Mouse (Mus musculus) embryonic facial prominence, embryonic 14.5 days (tissue): ENCODE data around the gene Nodal. TPM values are rescaled to one million over a fixed set of nuclear protein-coding genes. Genes with fewer than 3 reads are reported as not detected.

Source experiments
- ATAC-seq: fragments of 200-750 bp; cut with Nextera tagmentation; 2 replicates; pipeline ENCODE4 v1.8.0; 2017; ENCODE audit warnings: low read depth, moderate number of reproducible peaks, moderate TSS enrichment
- DNase-seq: peaks from one replicate; pipeline ENCODE4 v3.0.0-alpha.2; 2015; ENCODE audit warnings: low spot score
- H3K27ac ChIP-seq: fragments of 300-500 bp; sonication (generic); replicated peaks from 2 replicates; pipeline ENCODE4 v1.5.1; 2014; ENCODE audit warnings: low read depth, mild to moderate bottlenecking, low read length, moderate library complexity
- H3K27me3 ChIP-seq: fragments of 300-500 bp; sonication (generic); replicated peaks from 2 replicates; pipeline ENCODE4 v1.6.1; 2014; ENCODE audit warnings: low read length; ENCODE audit not compliant: control insufficient read depth, insufficient read depth
- H3K36me3 ChIP-seq: fragments of 300-500 bp; sonication (generic); 2 replicates; pipeline ENCODE4 v1.6.1; 2014; ENCODE audit warnings: low read length, mixed read lengths; ENCODE audit not compliant: control insufficient read depth, insufficient read depth
- H3K4me1 ChIP-seq: fragments of 300-500 bp; sonication (generic); 2 replicates; pipeline ENCODE4 v1.6.1; 2014; ENCODE audit warnings: antibody characterized with exemption, low read length; ENCODE audit not compliant: control insufficient read depth, insufficient read depth
- H3K4me2 ChIP-seq: fragments of 300-500 bp; sonication (generic); 2 replicates; pipeline ENCODE4 v1.6.1; 2014; ENCODE audit warnings: low read depth, mild to moderate bottlenecking, low read length, moderate library complexity, mixed read lengths
- H3K4me3 ChIP-seq: fragments of 300-500 bp; sonication (generic); 2 replicates; pipeline ENCODE4 v1.5.1; 2014; ENCODE audit warnings: low read depth, mild to moderate bottlenecking, low read length
- H3K9ac ChIP-seq: fragments of 300-500 bp; sonication (generic); 2 replicates; pipeline ENCODE4 v1.6.1; 2014; ENCODE audit warnings: low read depth, mild to moderate bottlenecking, low read length, moderate library complexity, mixed read lengths
- H3K9me3 ChIP-seq: fragments of 300-500 bp; sonication (generic); 2 replicates; pipeline ENCODE4 v1.6.1; 2016; ENCODE audit warnings: low read length; ENCODE audit not compliant: control insufficient read depth
- WGBS: fragments of 180-500 bp; shearing (Covaris S2); extraction: QIAGEN DNeasy Blood & Tissue Kit; methylation state at CpG from one replicate; pipeline ENCODE4 v1.1.7; 2014; 5-methylcytosine and 5-hydroxymethylcytosine counted together
- polyA plus RNA-seq: library from polyadenylated mRNA; unstranded; fragments of >200 nt; fragmentation: Nextera tagmentation; extraction: Ambion mirVana; gene quantifications from 2 replicates; pipeline ENCODE4 v1.2.1, GENCODE M21; 2014

Gene Nodal
- polyA plus RNA-seq, 1 experiment from 2014 or later = 0.10 TPM

DNA sequence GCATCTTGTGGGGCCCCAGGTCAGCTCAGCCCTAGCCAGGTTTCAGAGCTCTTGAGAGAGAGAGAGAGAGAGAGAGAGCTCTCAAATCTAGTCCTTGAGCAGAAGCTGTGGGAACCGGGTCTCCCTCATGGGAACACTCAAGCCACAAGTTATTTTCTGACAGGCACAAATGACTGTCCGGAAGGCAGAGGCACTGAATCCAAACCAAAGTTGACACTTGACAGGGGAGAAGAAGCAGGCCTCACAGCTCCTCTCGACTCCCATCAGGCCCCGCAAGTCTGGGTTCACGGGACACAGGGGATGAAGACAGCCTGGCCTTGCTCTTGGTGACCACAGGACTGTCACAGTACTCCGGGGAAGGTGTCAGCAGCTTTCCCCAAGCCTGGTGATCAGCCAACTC is 31.5 kb upstream of the Nodal start:
- no peak for DNase-seq
- Histone ChIP-seq H3K4me1 (peaks cover 15% of the 10 kb centered on the region; the same call in 1 of the 2 replicates), H3K4me3 (no peak overlapping the region), H3K4me2 (no peak overlapping the region), H3K27ac (no peak overlapping the region), H3K27me3 (no peaks in the 10 kb centered on the region), H3K9me3 (no peaks in the 10 kb centered on the region), H3K9ac (no peak overlapping the region), H3K36me3 (no peaks in the 10 kb centered on the region)
- no peak for ATAC-seq
- WGBS = 62% methylated on average over 6 of the region's 6 CpGs

DNA sequence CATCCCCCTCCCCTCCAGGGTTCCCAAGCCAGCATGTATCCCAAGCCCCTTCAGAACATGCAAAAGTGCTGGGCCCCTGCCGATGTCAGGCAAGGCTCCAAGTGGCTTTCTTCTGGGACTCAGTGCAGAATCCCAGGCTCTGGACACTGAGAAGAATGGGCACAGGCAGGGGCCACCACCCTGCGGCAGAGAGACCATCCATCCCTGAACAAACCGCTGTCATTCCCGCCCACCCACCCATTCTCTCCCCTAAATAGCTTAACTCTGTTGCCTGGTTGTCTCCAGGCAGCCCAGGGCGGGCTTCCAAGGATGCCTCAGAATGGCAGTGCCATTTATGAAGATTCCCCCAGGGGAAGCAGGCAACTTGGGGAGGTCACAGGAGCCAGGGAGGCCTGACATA is 28.8 kb upstream of the Nodal start:
- 64% methylated on average over 5 of the region's 5 CpGs for WGBS
- DNase-seq (no peak), ATAC-seq (no peak)
- no peak overlapping the region for H3K4me2 ChIP-seq
- no peak overlapping the region for H3K4me3 ChIP-seq
- H3K27me3 ChIP-seq = no peaks in the 10 kb centered on the region
- H3K9me3 ChIP-seq = no peaks in the 10 kb centered on the region
- no peaks in the 10 kb centered on the region for H3K36me3 ChIP-seq
- no peak overlapping the region for H3K9ac ChIP-seq
- H3K27ac ChIP-seq = no peak overlapping the region
- peaks cover 2% of the 10 kb centered on the region; the same call in 1 of the 2 replicates for H3K4me1 ChIP-seq

DNA sequence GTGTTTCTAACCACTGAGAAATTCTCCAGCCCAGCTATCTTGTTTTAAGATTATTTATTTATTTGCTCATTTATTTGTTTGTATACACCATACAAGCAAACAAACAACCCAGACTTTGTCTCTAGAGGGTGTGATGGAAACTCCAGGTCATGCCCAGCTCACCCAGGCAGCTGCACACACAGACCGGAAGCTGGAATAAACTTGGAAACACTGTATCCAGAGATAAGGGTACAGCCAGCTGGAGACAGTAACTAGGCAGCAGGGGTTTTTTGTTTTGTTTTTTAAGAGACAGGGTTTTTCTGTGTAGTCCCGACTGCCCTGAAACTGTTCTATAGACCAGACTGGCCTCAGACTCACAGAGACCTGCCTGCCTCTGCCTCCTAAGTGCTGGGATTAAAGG is 27.6 kb upstream of the Nodal start:
- Histone ChIP-seq H3K9me3 (no peaks in the 10 kb centered on the region), H3K36me3 (no peaks in the 10 kb centered on the region), H3K4me3 (no peak overlapping the region), H3K4me1 (no peaks in the 10 kb centered on the region), H3K27me3 (no peaks in the 10 kb centered on the region), H3K4me2 (no peak overlapping the region), H3K27ac (no peak overlapping the region), H3K9ac (no peak overlapping the region)
- ATAC-seq (no peak), DNase-seq (no peak)
- WGBS = 76% methylated on average over 2 of the region's 2 CpGs

DNA sequence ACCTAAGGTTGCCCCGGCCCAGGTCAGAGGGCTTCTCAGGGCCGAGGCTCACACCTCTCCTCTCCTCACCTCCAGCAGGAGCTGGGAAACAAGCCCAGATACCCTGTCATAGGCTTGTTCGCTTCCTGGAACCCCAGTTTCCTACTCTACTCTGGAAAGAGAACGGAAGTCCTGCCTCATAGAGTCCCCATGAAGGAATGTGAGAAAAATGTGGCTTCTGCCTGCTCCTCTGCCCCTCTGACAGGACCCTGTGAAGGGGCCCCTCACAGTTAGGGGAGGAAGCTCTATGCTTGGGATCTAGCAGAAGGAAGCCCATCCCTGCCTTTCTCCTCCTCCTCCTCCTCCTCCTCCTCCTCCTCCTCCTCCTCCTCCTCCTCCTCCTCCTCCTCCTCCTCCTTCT is 25.2 kb upstream of the Nodal start:
- WGBS = 42% methylated on average over 4 of the region's 4 CpGs
- no peaks in the 10 kb centered on the region for H3K4me1 ChIP-seq
- no peak for ATAC-seq
- no peak overlapping the region for H3K4me3 ChIP-seq
- no peak for DNase-seq
- no peak overlapping the region for H3K4me2 ChIP-seq
- H3K9ac ChIP-seq = no peak overlapping the region
- no peak overlapping the region for H3K27ac ChIP-seq
- H3K36me3 ChIP-seq = no peaks in the 10 kb centered on the region
- H3K27me3 ChIP-seq = no peaks in the 10 kb centered on the region
- H3K9me3 ChIP-seq = no peaks in the 10 kb centered on the region

DNA sequence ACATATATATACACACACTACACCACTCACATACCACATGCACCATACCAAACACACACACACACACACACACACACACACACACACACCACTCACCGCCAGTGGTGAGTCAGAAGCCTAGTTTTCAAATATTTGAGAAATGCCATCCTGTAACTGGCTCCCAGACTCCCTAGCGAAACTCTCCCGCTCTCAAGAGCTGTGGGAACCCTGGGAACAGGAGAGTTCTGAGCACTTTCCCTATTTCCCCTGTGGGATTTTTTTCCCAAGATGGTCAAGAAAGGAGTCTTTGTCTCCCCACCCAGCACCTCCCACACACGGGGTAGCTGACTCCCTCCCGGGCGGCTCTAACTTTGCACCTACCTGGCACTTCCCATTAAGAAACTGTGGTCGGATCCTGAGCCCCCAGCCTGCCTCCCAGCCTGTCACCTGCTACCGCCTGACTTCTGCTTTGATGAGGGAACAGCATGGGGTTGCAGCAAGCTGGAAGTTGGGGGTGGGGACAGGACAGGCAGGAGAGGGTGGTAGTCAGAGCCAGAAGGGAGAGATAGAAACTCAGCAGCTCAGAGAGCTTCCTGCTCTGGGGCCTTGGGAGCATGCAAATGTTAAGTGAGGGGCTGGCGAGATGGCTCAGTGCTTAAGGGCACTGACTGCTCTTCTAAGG is 23.2 kb upstream of the Nodal start:
- Histone ChIP-seq H3K4me1 (no peaks in the 10 kb centered on the region), H3K4me2 (peak overlapping the region; percentile 20; the same call in 1 of the 2 replicates), H3K27ac (no peak overlapping the region), H3K4me3 (no peak overlapping the region), H3K9ac (peak overlapping the region; percentile 35; the same call in 1 of the 2 replicates), H3K9me3 (no peaks in the 10 kb centered on the region), H3K36me3 (no peaks in the 10 kb centered on the region), H3K27me3 (no peaks in the 10 kb centered on the region)
- no peak for DNase-seq
- ATAC-seq = peak; percentile 31; the same call in 1 of the 2 replicates
- WGBS = 9% methylated on average over 9 of the region's 9 CpGs

DNA sequence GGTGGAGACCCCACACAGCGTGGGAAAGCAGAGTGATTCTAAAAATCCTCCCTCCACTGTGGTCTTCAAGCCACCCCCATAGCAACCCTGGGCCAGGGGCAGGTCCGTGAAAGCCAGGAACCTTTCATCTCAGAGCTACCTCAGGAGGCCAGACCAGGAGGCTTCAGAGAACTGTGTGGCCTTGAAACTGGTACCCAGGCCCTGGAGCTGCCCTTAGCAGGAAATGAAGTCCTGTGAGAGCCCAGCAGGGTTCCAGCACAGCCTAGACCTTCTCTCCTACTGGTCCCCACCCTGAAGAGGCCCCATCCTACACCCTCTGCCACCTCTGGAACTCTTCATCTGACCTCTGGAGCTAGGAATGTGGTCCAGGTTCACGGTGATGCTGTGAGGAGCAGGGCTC is 19.6 kb upstream of the Nodal start:
- Histone ChIP-seq H3K4me3 (no peak overlapping the region), H3K4me2 (no peak overlapping the region), H3K36me3 (no peaks in the 10 kb centered on the region), H3K9ac (0 out of 2 replicates have a peak overlapping the region, but pooled peaks have one; percentile 25), H3K27ac (no peak overlapping the region), H3K4me1 (no peaks in the 10 kb centered on the region), H3K27me3 (no peaks in the 10 kb centered on the region), H3K9me3 (no peaks in the 10 kb centered on the region)
- DNase-seq = no peak
- ATAC-seq = no peak
- 51% methylated on average over 3 of the region's 3 CpGs for WGBS

DNA sequence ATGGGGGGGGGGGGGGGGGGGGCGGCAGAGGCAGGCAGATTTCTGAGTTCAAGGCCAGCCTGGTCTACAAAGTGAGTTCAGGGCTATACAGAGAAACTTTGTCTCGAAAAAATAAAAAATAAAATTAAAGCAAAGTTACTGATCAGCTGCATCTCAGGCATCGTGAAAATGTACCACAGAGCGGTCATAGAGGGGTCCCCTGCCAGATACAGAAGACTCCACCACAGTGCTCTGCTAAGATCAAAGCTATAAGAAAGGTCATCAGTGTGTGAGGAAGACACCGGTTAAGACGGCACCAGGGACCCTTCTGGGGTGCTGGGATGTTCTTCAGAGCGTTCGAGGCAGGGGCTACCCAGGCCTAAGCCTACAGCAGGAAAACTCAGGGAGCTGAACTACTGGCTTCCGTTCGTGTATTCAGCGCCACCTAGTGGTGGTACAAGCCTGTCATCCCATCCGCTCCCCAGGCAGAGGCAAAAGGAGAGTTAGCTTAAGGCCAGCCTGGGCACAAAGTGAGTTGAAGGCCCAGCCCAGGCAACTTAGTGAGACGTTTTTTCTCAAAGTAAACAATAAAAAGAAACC is 18.5 kb upstream of the Nodal start:
- Histone ChIP-seq H3K9me3 (no peaks in the 10 kb centered on the region), H3K4me1 (no peaks in the 10 kb centered on the region), H3K36me3 (no peaks in the 10 kb centered on the region), H3K27me3 (no peaks in the 10 kb centered on the region), H3K27ac (no peak overlapping the region), H3K9ac (no peak overlapping the region), H3K4me3 (no peak overlapping the region), H3K4me2 (no peak overlapping the region)
- WGBS = 25% methylated on average over 13 of the region's 13 CpGs
- ATAC-seq = peak; percentile 80
- peak; percentile 90 for DNase-seq

DNA sequence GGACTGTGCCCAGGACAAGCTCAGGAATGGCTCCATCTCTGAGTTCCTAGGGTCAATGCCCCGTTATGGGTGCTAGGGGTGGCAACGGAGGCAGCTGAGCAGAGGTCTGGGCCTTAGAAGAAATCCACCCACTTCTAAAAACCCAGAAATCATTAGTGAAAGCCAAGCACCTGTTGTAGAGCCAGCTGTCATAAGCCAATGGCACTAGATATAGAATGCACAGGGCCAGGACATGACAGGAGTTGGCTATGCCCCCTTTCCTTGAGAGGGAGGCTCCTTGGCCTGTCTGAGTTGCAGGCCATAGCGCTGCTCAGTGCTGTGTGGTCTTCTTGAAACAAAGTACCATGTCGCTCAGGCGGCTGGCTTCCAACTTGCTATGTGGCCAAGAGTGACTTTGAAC is 17.4 kb upstream of the Nodal start:
- Histone ChIP-seq H3K4me1 (no peaks in the 10 kb centered on the region), H3K36me3 (no peaks in the 10 kb centered on the region), H3K4me2 (no peak overlapping the region), H3K27me3 (0 out of 2 replicates have a peak, but pooled peaks cover under 1% of the 10 kb centered on the region), H3K9ac (no peak overlapping the region), H3K9me3 (no peaks in the 10 kb centered on the region), H3K4me3 (no peak overlapping the region), H3K27ac (no peak overlapping the region)
- DNase-seq = no peak
- 83% methylated on average over 5 of the region's 5 CpGs for WGBS
- ATAC-seq = no peak

DNA sequence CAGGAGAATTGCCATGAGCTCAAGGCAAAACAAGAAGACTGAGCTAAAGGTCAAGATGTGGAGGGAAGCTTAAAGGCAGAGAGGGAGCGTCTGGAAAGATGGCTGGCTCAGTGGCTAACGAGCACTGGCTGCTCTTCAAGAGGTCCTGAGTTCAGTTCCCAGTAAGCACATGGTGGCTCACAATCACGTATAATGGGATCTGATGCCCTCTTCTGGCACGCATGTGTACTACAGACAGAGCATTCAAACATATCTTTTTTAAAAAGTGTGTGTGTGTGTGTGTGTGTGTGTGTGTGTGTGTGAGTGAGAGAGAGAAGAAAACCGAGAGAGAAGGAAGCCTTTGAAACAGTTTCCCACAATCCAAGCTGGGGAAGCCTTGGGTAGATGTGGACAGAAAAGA is 15.3 kb upstream of the Nodal start:
- ATAC-seq (no peak), DNase-seq (no peak)
- WGBS = 72% methylated on average over 5 of the region's 5 CpGs
- H3K4me3 ChIP-seq = no peak overlapping the region
- H3K36me3 ChIP-seq = no peaks in the 10 kb centered on the region
- no peaks in the 10 kb centered on the region for H3K9me3 ChIP-seq
- H3K4me2 ChIP-seq = no peak overlapping the region
- H3K27me3 ChIP-seq = 0 out of 2 replicates have a peak, but pooled peaks cover 9% of the 10 kb centered on the region
- no peak overlapping the region for H3K27ac ChIP-seq
- no peaks in the 10 kb centered on the region for H3K4me1 ChIP-seq
- no peak overlapping the region for H3K9ac ChIP-seq
